Mouse (Mus musculus) fat pad, adult 2 months (tissue): Measurements from ENCODE around the gene Rffl.

ENCODE experiments used
- DNase-seq: peaks from one replicate; pipeline ENCODE4 v3.0.0-alpha.2; 2011; ENCODE audit warnings: low read depth, low spot score; ENCODE audit errors: extremely low read depth

Gene Rffl

GRCm38 (mm10) chr11:82875631-82876030 lies 4.6 kb upstream of the Rffl start:
- DNase-seq: no peak

GRCm38 (mm10) chr11:82874924-82875323 lies 3.9 kb upstream of the Rffl start:
- DNase-seq: no peak

- DNase-seq: no peak
These were observed 608 bp downstream of the Rffl start for GRCm38 (mm10) chr11:82870173-82871030.

- DNase-seq: no peak
These were observed 1.4 kb downstream of the Rffl start for GRCm38 (mm10) chr11:82869506-82870172.

- no peak for DNase-seq
These were observed 3.1 kb downstream of the Rffl start for GRCm38 (mm10) chr11:82867956-82868355.

GRCm38 (mm10) chr11:82866850-82867564 lies 4.0 kb downstream of the Rffl start:
- no peak for DNase-seq

GRCm38 (mm10) chr11:82865957-82866356 lies 5.1 kb downstream of the Rffl start:
- DNase-seq: no peak

- no peak for DNase-seq
These were observed 7.5 kb downstream of the Rffl start for GRCm38 (mm10) chr11:82863488-82863931.

GRCm38 (mm10) chr11:82863059-82863458 lies 8.0 kb downstream of the Rffl start:
- DNase-seq: no peak

GRCm38 (mm10) chr11:82862638-82863037 lies 8.4 kb downstream of the Rffl start:
- DNase-seq: no peak

- no peak for DNase-seq
These were observed 9.5 kb downstream of the Rffl start for GRCm38 (mm10) chr11:82861558-82861957.

GRCm38 (mm10) chr11:82860759-82861158 lies 10.3 kb downstream of the Rffl start:
- no peak for DNase-seq

GRCm38 (mm10) chr11:82857307-82857848 lies 13.6 kb downstream of the Rffl start:
- DNase-seq: no peak

- DNase-seq: no peak
These were observed 15.0 kb downstream of the Rffl start for GRCm38 (mm10) chr11:82856032-82856431.

GRCm38 (mm10) chr11:82855327-82855973 lies 15.6 kb downstream of the Rffl start:
- no peak for DNase-seq

- no peak for DNase-seq
These were observed 16.9 kb downstream of the Rffl start for GRCm38 (mm10) chr11:82854111-82854510.

GRCm38 (mm10) chr11:82852958-82853357 lies 18.1 kb downstream of the Rffl start:
- no peak for DNase-seq

GRCm38 (mm10) chr11:82852540-82852939 lies 18.5 kb downstream of the Rffl start:
- no peak for DNase-seq

GRCm38 (mm10) chr11:82852115-82852514 lies 18.9 kb downstream of the Rffl start:
- no peak for DNase-seq

- DNase-seq: no peak
These were observed 20.8 kb downstream of the Rffl start for GRCm38 (mm10) chr11:82850259-82850658.

- no peak for DNase-seq
These were observed 23.4 kb downstream of the Rffl start for GRCm38 (mm10) chr11:82847571-82848000.
